Mouse (Mus musculus) neural tube, embryonic 12.5 days (tissue): ENCODE data around the gene Coro7. TPM values are rescaled to one million over a fixed set of nuclear protein-coding genes. Genes with fewer than 3 reads are reported as not detected.
A peak's percentile ranks its signal among the peaks of the same experiment; 100 is the strongest.

Source experiments
- ATAC-seq: fragments of 200-750 bp; cut with Nextera tagmentation; 2 replicates; pipeline ENCODE4 v1.8.0; 2017; ENCODE audit warnings: low read depth, mild to moderate bottlenecking, moderate TSS enrichment, moderate library complexity; ENCODE audit not compliant: low FRiP score
- H3K27ac ChIP-seq: fragments of 300-500 bp; sonication (generic); 2 replicates; pipeline ENCODE4 v1.5.1; 2016
- H3K27me3 ChIP-seq: fragments of 300-500 bp; sonication (generic); replicated peaks from 2 replicates; pipeline ENCODE4 v1.6.1; 2016; ENCODE audit warnings: mild to moderate bottlenecking
- H3K36me3 ChIP-seq: fragments of 300-500 bp; sonication (generic); 2 replicates; pipeline ENCODE4 v1.6.1; 2016; ENCODE audit warnings: mild to moderate bottlenecking
- H3K4me1 ChIP-seq: fragments of 300-500 bp; sonication (generic); 2 replicates; pipeline ENCODE4 v1.6.1; 2016
- H3K4me2 ChIP-seq: fragments of 300-500 bp; sonication (generic); replicated peaks from 2 replicates; pipeline ENCODE4 v1.6.1; 2016; ENCODE audit warnings: mild to moderate bottlenecking
- H3K4me3 ChIP-seq: fragments of 300-500 bp; sonication (generic); 2 replicates; pipeline ENCODE4 v1.5.1; 2016
- H3K9ac ChIP-seq: fragments of 300-500 bp; sonication (generic); 2 replicates; pipeline ENCODE4 v1.6.1; 2016; ENCODE audit warnings: mild to moderate bottlenecking
- H3K9me3 ChIP-seq: fragments of 300-500 bp; sonication (generic); 2 replicates; pipeline ENCODE4 v1.6.1; 2016; ENCODE audit warnings: mild to moderate bottlenecking
- WGBS: fragments of 180-500 bp; shearing (Covaris S2); methylation state at CpG from one replicate; pipeline ENCODE4 v1.1.7; 2016; 5-methylcytosine and 5-hydroxymethylcytosine counted together
- polyA plus RNA-seq: library from polyadenylated mRNA; unstranded; fragments of >200 nt; fragmentation: Nextera tagmentation; extraction: Ambion mirVana; gene quantifications from 2 replicates; pipeline ENCODE4 v1.2.1, GENCODE M21; 2016

Coro7 gene
- polyA plus RNA-seq, 1 experiment from 2014 or later: 31.2 TPM

DNA sequence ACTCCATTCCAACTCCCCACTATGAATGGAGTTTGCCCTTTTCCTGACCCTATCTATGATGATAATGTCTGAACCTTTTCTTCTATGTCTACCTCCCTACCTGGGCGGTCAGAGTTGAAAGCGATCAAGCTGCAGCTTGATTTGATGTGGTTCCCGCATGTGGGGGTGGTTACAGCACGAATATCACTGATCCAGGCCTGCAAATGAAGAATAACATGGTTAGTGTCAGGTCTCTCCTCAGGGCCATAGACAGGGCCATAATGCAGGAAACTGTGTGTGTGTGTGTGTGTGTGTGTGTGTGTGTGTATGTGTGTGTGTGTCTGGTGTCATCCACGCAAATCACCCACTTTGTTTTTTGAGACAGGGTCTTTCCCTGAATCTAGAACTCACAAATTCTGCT, 2.7 kb downstream of the Coro7 start:
- no peak overlapping the region for H3K9ac ChIP-seq
- no peak overlapping the region for H3K27ac ChIP-seq
- no peak overlapping the region for H3K4me3 ChIP-seq
- no peaks in the 10 kb centered on the region for H3K27me3 ChIP-seq
- no peak for ATAC-seq
- no peaks in the 10 kb centered on the region for H3K9me3 ChIP-seq
- H3K36me3 ChIP-seq: peaks cover 11% of the 10 kb centered on the region; the same call in 1 of the 2 replicates
- WGBS: 93% methylated on average over 5 of the region's 5 CpGs
- no peak overlapping the region for H3K4me2 ChIP-seq
- H3K4me1 ChIP-seq: peaks cover 10% of the 10 kb centered on the region

DNA sequence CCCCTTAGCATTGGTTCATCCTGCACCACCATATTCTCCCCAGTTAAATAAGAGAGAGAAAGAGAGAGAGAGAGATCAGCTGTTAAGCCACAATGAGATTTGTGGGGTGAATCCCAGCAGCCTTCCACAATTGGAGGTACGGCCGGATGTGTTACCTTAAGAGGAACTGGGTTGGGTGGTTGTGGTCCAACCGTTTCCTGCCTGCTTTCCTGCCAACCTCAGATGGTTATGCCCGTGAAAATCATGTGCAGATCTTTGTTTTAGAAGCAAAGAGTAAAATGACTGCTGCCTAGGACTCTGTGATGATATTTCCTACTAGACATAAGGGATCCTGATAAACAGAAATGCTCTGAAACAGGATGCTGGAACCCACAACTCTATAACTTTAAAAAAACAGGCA, 5.5 kb downstream of the Coro7 start:
- no peak overlapping the region for H3K4me3 ChIP-seq
- no peak overlapping the region for H3K4me2 ChIP-seq
- ATAC-seq: no peak
- peaks cover 8% of the 10 kb centered on the region for H3K4me1 ChIP-seq
- no peaks in the 10 kb centered on the region for H3K9me3 ChIP-seq
- no peaks in the 10 kb centered on the region for H3K27me3 ChIP-seq
- no peak overlapping the region for H3K27ac ChIP-seq
- WGBS: 90% methylated on average over 4 of the region's 4 CpGs
- H3K9ac ChIP-seq: no peak overlapping the region
- H3K36me3 ChIP-seq: peaks cover 20% of the 10 kb centered on the region

DNA sequence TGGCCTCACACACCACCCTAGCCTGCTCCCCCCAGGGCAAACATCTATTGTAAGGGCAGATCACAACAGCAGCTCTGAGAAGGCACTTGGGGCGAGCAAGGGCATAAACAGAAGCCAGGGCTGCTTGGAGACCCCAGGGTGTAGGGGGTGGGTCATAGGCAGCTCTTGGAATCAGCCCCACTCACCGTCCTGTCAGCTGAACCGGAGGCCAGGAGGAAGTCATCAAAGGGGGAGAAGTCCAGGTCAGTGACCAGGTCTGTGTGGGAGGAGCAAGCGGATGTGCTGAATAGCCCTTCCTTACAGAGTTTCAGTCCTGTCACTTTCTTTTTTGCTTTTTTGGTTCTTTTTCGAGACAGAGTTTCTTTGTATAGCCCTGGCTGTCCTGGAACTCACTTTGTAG, 9.3 kb downstream of the Coro7 start:
- Histone ChIP-seq H3K9ac (no peak overlapping the region), H3K27me3 (no peaks in the 10 kb centered on the region), H3K4me2 (no peak overlapping the region), H3K27ac (no peak overlapping the region), H3K9me3 (no peaks in the 10 kb centered on the region), H3K36me3 (peaks cover 39% of the 10 kb centered on the region), H3K4me1 (no peaks in the 10 kb centered on the region), H3K4me3 (no peak overlapping the region)
- ATAC-seq: no peak
- WGBS: 82% methylated on average over 5 of the region's 5 CpGs

DNA sequence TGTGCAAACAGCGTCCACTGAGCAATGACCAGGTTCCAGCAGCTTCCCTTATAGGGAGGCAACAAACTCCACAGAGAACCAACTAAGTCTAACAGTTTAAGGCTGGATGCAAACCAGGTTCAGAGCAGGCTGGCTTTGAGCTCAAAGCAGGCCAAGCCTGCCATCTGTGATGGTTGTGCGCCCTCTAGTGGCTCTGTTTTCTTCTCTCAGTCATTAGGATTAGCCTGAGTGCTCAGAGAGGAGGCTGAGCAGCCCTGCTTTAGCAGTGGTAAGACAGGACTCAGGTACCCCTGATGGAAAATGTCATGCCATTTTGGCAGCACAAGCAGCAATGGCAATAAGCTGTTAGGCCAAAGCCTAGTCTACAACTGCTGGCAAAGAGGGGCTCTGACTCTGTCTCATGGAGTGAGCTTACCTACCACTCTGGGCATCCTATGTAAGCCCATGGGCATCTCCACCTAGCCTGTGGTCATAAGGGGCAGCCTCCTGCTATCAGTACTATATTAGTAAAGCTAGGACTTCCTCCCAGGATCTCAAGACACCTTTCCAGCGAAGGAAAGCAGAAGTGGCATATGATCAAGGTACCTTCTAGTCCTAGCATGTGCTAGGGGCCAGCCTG, 12.3 kb downstream of the Coro7 start:
- WGBS: 26% methylated on average over 3 of the region's 3 CpGs

DNA sequence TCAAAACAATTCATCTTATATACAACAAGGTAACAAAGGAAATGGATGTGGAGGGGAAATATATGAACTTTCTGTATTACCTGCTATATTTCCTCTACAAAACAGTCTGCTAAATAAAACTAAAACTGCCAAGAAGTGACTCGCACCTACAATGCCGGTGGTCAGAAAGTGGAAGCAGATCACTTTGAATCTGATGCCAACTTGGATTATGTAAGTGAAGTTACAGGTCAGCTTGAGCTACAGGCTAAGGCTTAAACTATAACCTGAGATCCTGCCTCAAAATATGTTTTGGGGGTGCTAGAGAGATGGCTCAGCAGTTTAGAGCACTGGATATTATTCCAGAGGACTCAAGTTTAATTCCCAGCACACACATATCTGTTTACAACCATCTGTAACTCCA, 13.9 kb downstream of the Coro7 start:
- H3K4me1 ChIP-seq: no peaks in the 10 kb centered on the region
- no peak overlapping the region for H3K27ac ChIP-seq
- WGBS: 94% methylated on average over 2 of the region's 2 CpGs
- no peaks in the 10 kb centered on the region for H3K9me3 ChIP-seq
- H3K4me3 ChIP-seq: no peak overlapping the region
- no peak overlapping the region for H3K9ac ChIP-seq
- no peak for ATAC-seq
- H3K27me3 ChIP-seq: no peaks in the 10 kb centered on the region
- peaks cover 56% of the 10 kb centered on the region for H3K36me3 ChIP-seq
- H3K4me2 ChIP-seq: no peak overlapping the region

More for the DNA sequence above, 12.3 kb downstream of the Coro7 start:
- ATAC-seq: peak; percentile 78
- Histone ChIP-seq H3K4me3 (no peak overlapping the region), H3K27ac (no peak overlapping the region), H3K9ac (no peak overlapping the region), H3K4me2 (no peak overlapping the region), H3K27me3 (no peaks in the 10 kb centered on the region), H3K9me3 (no peaks in the 10 kb centered on the region), H3K36me3 (peaks cover 50% of the 10 kb centered on the region), H3K4me1 (no peaks in the 10 kb centered on the region)

GRCm38 (mm10) chr16:4663806-4664205, 15.8 kb downstream of the Coro7 start:
- Histone ChIP-seq H3K9ac (no peak overlapping the region), H3K27me3 (no peaks in the 10 kb centered on the region), H3K9me3 (no peaks in the 10 kb centered on the region), H3K27ac (no peak overlapping the region), H3K36me3 (peaks cover 48% of the 10 kb centered on the region), H3K4me3 (no peak overlapping the region), H3K4me1 (0 out of 2 replicates have a peak, but pooled peaks cover 6% of the 10 kb centered on the region), H3K4me2 (no peak overlapping the region)
- no peak for ATAC-seq
- WGBS: 85% methylated on average over 2 of the region's 2 CpGs

- WGBS: 72% methylated on average over 2 of the region's 2 CpGs
Measured at GRCm38 (mm10) chr16:4661605-4662004, 18.0 kb downstream of the Coro7 start.

GRCm38 (mm10) chr16:4659326-4659725, 20.3 kb downstream of the Coro7 start:
- H3K27ac ChIP-seq: no peak overlapping the region
- no peak overlapping the region for H3K4me3 ChIP-seq
- H3K9me3 ChIP-seq: no peaks in the 10 kb centered on the region
- peaks cover 28% of the 10 kb centered on the region for H3K36me3 ChIP-seq
- peak overlapping the region; percentile 23; the same call in 1 of the 2 replicates for H3K4me2 ChIP-seq
- no peak for ATAC-seq
- no peaks in the 10 kb centered on the region for H3K27me3 ChIP-seq
- no peak overlapping the region for H3K9ac ChIP-seq
- WGBS: 28% methylated on average over 2 of the region's 2 CpGs
- peaks cover 11% of the 10 kb centered on the region; the same call in 1 of the 2 replicates for H3K4me1 ChIP-seq

More at GRCm38 (mm10) chr16:4661605-4662004, 18.0 kb downstream of the Coro7 start:
- Histone ChIP-seq H3K36me3 (peaks cover 31% of the 10 kb centered on the region), H3K4me2 (no peak overlapping the region), H3K9ac (no peak overlapping the region), H3K4me1 (0 out of 2 replicates have a peak, but pooled peaks cover 8% of the 10 kb centered on the region), H3K27ac (no peak overlapping the region), H3K27me3 (no peaks in the 10 kb centered on the region), H3K9me3 (no peaks in the 10 kb centered on the region), H3K4me3 (no peak overlapping the region)
- no peak for ATAC-seq

DNA sequence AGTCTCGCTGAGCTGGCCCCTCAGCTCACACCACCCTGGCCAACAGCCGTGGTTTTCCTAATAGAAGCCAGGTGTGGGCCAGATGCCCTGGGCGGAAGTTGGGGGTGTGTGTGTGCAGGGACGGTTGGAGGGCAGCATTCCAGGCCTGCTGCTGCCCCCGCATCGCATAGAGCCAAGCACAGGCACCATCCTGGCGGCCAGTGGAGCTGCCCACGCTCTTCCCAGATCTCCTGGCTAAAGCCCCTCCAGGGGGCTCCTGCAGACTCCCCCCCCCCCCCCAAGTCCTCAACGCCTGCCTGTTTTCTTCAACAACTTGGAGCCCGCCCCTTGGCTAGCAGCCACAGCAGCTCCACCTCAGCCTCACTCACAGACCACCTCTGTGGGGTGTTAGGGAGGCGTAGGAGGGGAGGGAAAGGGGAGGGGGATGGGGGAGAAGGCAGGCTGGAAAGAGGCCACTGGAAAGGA, 20.8 kb downstream of the Coro7 start:
- H3K4me2 ChIP-seq: peak overlapping the region; percentile 23; the same call in 1 of the 2 replicates
- no peak overlapping the region for H3K4me3 ChIP-seq
- H3K9ac ChIP-seq: no peak overlapping the region
- peaks cover 25% of the 10 kb centered on the region for H3K36me3 ChIP-seq
- 45% methylated on average over 11 of the region's 11 CpGs for WGBS
- no peak for ATAC-seq
- H3K9me3 ChIP-seq: no peaks in the 10 kb centered on the region
- no peak overlapping the region for H3K27ac ChIP-seq
- H3K27me3 ChIP-seq: no peaks in the 10 kb centered on the region
- H3K4me1 ChIP-seq: peaks cover 11% of the 10 kb centered on the region; the same call in 1 of the 2 replicates

DNA sequence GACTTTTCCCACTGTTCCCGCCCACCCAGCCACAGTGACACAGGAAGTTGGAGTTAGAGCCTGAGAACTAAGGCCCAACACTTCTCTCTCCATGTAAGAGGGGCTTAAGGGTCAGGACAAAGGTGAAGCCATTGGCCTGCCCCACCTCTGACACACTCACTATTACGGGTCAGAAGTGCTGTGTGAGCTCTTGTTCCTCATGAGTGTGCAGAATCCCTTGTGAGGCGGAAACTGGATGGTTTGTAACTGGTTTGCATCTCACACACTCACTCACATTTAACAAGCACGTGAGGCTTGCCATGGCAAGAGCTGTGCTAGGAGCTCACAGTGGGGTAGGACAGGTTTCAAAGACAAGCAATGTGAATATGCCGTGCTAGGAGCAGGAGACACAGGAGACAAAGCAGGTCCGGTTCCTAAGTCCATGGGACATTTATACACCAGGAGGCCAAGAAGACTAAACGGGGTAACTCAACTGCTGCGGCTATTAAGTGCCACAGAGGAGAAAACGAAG, 23.0 kb downstream of the Coro7 start:
- Histone ChIP-seq H3K4me2 (no peak overlapping the region), H3K4me3 (no peak overlapping the region), H3K27ac (no peak overlapping the region), H3K9ac (no peak overlapping the region), H3K36me3 (peaks cover 27% of the 10 kb centered on the region), H3K4me1 (peaks cover 16% of the 10 kb centered on the region; the same call in 1 of the 2 replicates), H3K9me3 (no peaks in the 10 kb centered on the region), H3K27me3 (no peaks in the 10 kb centered on the region)
- WGBS: 74% methylated on average over 9 of the region's 9 CpGs
- no peak for ATAC-seq

DNA sequence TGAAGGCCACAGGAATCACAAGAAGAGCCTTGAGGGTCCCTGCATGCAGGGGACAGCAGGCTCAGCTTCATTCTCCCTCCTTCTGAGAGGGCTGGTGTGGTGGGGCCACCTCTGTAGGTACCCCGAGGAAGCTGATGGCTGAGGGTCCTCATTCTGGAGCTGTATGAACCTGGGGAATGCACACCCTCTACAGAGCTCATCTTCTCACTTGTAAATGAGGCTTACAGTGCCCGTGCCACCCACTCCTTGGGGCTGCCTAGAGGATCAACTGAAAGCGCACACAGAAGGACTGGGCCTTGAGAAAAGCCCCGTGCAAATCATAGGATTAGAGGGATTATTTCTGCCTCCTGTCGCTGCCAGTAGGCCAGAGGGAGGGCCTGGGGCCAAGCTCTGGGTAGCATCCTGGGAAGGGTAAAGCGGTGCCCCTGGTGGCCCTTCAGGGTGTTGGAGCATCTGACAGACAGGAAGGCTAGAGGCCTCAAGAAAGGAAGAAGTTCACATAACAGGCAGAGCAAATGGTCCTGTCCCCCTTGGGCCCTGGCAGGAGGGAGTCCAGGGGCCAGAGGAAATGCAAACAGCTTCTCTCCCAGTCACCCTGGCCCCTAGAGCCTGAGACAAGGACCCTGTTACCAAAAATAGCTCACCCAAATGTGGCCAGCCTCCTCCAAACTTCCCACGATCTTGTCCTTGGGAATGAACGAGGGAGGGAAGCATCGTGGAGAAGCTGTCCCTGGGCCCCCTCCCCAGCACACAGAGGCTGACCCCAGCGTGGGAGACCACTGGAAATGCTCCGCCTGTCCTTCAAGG, 23.6 kb downstream of the Coro7 start:
- peaks cover 16% of the 10 kb centered on the region; the same call in 1 of the 2 replicates for H3K4me1 ChIP-seq
- H3K36me3 ChIP-seq: peaks cover 30% of the 10 kb centered on the region
- no peak for ATAC-seq
- H3K4me3 ChIP-seq: no peak overlapping the region
- H3K9me3 ChIP-seq: no peaks in the 10 kb centered on the region
- WGBS: 58% methylated on average over 11 of the region's 11 CpGs
- no peaks in the 10 kb centered on the region for H3K27me3 ChIP-seq
- no peak overlapping the region for H3K9ac ChIP-seq
- no peak overlapping the region for H3K4me2 ChIP-seq
- no peak overlapping the region for H3K27ac ChIP-seq

DNA sequence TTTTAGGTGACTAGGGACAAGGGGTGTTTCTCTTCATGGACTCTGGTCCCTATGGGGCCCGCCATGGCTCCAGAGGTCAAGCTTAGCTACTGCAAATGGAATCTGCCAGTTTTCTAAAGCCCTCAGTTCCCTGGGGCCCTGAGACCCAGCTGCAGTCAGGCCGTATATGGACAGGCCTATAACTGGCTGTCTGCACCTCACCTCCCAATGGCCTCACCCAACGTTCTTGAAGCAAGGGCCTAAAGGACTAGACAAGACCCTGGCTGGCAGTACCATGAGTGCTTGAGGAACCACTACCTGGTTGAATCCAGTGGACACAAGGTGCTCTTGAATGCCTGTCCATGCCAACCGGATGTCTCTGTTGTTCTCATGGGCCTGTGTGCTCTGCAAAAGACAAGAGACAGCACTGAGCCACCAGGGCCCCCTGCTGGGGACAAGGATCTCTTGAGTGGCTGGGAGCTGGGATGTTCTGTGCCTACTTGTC, 24.3 kb downstream of the Coro7 start:
- H3K4me2 ChIP-seq: no peak overlapping the region
- no peak for ATAC-seq
- WGBS: 81% methylated on average over 4 of the region's 4 CpGs
- no peaks in the 10 kb centered on the region for H3K27me3 ChIP-seq
- H3K4me1 ChIP-seq: peaks cover 16% of the 10 kb centered on the region; the same call in 1 of the 2 replicates
- H3K36me3 ChIP-seq: peaks cover 29% of the 10 kb centered on the region
- no peaks in the 10 kb centered on the region for H3K9me3 ChIP-seq
- no peak overlapping the region for H3K4me3 ChIP-seq
- H3K9ac ChIP-seq: no peak overlapping the region
- H3K27ac ChIP-seq: no peak overlapping the region
